Mouse (Mus musculus): ENCODE measurements around the gene Ankrd13b. TPM values are rescaled to one million over a fixed set of nuclear protein-coding genes. Genes with fewer than 3 reads are reported as not detected.

Ankrd13b gene
- polyA plus RNA-seq, 1 experiment from 2014 or later = 50.7 TPM

DNA sequence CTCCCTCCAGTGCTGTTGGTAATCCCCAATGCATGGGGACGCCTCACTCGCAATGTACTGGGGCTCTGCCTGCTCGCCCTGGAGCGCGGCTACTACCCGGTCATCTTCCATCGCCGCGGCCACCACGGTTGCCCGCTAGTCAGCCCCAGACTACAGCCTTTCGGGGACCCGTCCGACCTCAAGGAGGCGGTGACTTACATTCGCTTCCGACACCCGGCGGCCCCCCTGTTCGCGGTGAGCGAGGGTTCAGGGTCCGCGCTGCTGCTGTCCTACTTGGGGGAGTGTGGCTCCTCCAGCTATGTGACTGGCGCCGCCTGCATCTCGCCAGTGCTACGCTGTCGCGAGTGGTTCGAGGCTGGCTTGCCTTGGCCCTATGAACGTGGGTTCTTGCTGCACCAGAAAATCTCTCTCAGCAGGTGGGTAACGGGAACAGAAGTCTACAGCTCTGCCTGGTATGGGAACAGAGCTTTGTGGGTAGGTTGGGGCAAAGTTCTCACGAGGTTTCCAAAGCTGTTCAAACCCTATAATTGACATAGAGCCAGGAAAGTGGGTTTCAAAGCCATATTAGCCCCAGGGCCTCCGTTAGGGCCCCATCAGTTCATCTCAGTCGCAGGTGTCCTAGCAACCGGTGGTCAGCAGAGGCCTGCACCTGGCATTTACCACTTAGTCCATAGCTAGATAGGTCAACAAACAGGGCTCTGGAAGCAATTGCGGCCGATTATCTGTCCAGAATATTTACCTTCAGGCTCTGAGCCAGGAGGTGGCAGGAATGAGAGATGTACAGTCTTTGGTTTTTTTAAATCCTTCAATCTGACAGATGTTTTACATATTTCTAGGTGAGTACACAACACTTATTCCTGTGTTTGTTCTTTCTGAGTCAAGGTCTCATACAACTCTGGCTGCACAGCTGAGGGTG lies 26.4 kb upstream of the Ankrd13b start, which contains the start of gene Trp53i13:
TSS of gene Trp53i13 (minus strand) at position 344 of the 916 bp plus-strand sequence.
- peaks cover 15% of the 10 kb centered on the region; the same call in 1 of the 2 replicates for H3K27me3 ChIP-seq
- 8% methylated on average over 39 of the region's 39 CpGs for WGBS
- peak within 1 kb of the TSS; percentile 96 for H3K4me2 ChIP-seq
- peak within 1 kb of the TSS; percentile 39 for H3K9ac ChIP-seq
- H3K27ac ChIP-seq (replicated peaks) = no peak within 1 kb of the TSS
- H3K4me1 ChIP-seq (replicated peaks) = peaks cover 41% of the 10 kb centered on the region
- no peaks in the 10 kb centered on the region for H3K36me3 ChIP-seq
- no peak for ATAC-seq (ENCODE audit: low FRiP score, low read depth)
- no peaks in the 10 kb centered on the region for H3K9me3 ChIP-seq
- peak within 1 kb of the TSS; percentile 52 for H3K4me3 ChIP-seq

DNA sequence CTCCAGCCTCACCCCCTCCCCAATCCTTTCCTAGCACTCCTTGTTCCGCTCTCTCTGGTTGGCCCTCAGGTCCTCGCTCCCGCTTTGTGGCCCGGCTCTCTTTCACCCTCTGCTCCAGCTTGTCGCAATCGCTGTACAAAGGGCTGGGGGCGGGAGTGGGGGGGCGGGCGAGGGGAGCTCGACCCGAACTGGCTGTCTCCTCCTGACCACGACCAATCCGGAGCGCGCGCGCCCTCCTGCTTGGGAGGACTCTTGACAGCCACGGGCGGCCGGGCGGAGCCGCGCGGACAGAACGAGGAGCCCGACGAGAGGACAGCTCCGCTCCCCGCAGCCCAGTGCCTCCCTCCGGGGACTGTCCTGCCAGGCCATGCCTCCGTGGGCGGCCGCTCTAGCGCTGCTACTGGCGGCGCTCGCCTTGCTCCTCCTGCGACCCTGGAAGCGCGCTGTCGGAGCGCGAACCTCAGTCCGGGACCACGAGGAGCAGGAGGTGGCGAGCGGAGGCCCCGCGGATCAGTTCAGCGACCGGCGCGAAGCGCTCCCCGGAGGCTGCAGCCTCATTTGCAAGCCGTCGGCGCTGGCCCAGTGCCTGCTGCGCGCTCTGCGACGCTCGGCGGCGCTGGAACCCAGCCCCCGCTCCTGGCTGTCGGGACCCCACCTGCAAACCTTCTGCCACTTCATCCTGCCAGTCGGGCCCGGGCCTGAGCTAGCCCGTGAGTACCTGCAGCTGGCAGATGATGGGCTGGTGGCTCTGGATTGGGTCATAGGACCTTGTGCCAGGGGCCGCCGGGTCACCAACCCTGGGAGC lies 25.6 kb upstream of the Ankrd13b start, which contains the start of gene Abhd15:
TSS of gene Abhd15 (plus strand) at position 290 of the 805 bp plus-strand sequence.
- Histone ChIP-seq H3K4me3 (peak within 1 kb of the TSS; percentile 52), H3K27me3 (peaks cover 15% of the 10 kb centered on the region; the same call in 1 of the 2 replicates), H3K9ac (peak within 1 kb of the TSS; percentile 39), H3K36me3 (no peaks in the 10 kb centered on the region), H3K27ac (replicated peaks) (no peak within 1 kb of the TSS), H3K4me2 (peak within 1 kb of the TSS; percentile 96), H3K4me1 (replicated peaks) (peaks cover 37% of the 10 kb centered on the region), H3K9me3 (no peaks in the 10 kb centered on the region)
- 1% methylated on average over 62 of the region's 72 CpGs for WGBS
- peak; percentile 63 for ATAC-seq (ENCODE audit: low FRiP score, low read depth)

DNA sequence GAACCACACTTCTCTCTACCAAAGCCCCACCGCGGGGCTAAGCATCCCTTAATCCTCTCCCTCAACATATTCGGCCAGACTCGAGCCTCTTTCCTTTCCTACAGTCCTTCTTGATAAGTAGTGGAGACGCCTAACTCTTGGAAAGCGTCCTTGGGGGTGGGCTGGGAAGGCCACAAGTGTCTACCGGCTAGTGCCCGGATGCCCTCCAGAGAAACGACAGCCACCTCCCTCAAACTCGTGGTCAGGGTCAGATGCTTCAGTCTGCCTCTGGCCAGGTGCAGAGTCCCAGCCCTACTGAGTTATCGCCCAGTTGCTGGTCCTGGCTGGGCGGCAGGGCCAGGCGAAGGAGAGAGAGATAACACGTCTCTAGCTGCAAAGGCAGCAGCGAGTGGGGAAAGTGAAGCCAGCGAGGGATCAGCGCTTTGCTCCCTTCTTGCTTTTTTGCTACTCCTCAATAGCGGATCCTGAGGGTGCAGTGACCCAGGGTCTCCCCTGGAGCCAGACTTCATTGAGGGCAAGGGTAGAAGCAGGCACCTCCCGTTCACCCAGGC lies 24.9 kb upstream of the Ankrd13b start:
- peaks cover 15% of the 10 kb centered on the region; the same call in 1 of the 2 replicates for H3K27me3 ChIP-seq
- 9% methylated on average over 19 of the region's 19 CpGs for WGBS
- H3K4me2 ChIP-seq = peak overlapping the region; percentile 96
- no peaks in the 10 kb centered on the region for H3K36me3 ChIP-seq
- ATAC-seq (ENCODE audit: low FRiP score, low read depth) = no peak
- no peaks in the 10 kb centered on the region for H3K9me3 ChIP-seq
- 0 out of 2 replicates have a peak overlapping the region, but pooled peaks have one; percentile 39 for H3K9ac ChIP-seq
- no peak overlapping the region for H3K27ac ChIP-seq (replicated peaks)
- peaks cover 37% of the 10 kb centered on the region for H3K4me1 ChIP-seq (replicated peaks)
- H3K4me3 ChIP-seq = peak overlapping the region; percentile 52

DNA sequence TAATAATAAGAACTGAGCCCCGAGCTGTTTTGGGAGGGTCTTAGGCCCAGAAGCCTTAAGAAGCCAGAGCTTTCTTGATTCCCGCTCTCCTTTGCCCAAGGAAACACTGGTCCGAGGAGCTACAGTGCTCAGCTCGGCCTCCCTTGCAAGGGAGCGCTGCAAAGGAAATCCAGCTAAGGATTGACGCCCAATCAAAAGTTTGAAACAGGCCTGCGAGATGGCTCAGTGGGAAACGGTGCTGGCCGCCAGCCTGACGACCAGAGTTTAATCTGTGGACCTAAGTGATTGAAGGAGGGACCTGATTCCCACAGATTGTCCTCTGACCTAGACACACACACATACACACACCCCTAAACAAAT lies 24.3 kb upstream of the Ankrd13b start:
- Histone ChIP-seq H3K4me2 (peak overlapping the region; percentile 96), H3K9me3 (no peaks in the 10 kb centered on the region), H3K36me3 (no peaks in the 10 kb centered on the region), H3K4me3 (peak overlapping the region; percentile 76), H3K4me1 (replicated peaks) (peaks cover 37% of the 10 kb centered on the region), H3K27me3 (peaks cover 15% of the 10 kb centered on the region; the same call in 1 of the 2 replicates), H3K27ac (replicated peaks) (0 out of 2 replicates have a peak overlapping the region, but pooled peaks have one; percentile 17), H3K9ac (0 out of 2 replicates have a peak overlapping the region, but pooled peaks have one; percentile 17)
- no peak for ATAC-seq (ENCODE audit: low FRiP score, low read depth)
- WGBS = 8% methylated on average over 10 of the region's 10 CpGs

DNA sequence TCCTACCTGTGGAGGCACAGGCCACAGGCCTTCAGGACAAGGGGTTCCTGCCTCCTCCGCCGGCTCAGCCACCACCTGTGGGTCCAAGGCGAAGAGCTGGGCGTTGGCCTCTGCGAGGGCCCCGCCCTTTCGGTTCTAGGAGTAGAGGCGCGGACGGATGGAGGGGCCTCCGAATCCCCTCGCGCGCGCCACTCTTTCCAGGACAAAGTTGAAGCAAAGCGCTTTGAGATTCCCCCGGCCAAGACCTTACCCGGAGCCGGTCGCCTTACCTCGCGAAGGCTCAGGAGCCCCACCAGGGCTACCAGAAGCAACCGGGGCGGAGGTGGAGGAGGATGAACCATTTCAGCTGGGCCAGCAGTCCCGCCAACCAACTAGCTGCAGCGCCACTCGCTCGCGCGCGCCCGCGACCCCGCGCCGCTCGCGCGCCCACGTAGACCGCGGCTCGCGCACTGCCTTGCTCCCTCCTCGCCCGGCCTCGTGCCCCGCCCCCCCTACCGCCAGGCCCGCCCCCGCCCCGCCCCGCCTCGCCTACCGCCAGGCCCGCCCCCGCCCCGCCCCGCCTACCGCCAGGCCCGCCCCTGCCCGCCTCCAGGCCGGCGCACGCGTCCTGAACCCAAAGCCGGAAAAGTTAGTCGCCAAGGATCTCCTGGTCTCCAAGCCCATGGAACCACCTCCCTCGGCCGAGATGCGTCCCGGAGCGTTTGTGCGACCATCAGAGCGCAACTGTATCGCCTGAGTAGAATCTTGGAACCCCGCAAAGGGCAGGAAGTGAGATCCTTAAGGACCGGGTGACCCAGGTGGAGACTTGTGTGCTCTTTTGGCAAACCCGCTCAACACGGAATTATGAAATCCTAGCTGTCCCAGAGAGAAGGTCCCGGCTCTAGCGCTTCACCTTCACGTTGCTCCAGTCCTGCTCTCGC lies 23.7 kb upstream of the Ankrd13b start:
- Histone ChIP-seq H3K9ac (peak overlapping the region; percentile 53), H3K27me3 (peaks cover 15% of the 10 kb centered on the region; the same call in 1 of the 2 replicates), H3K27ac (replicated peaks) (0 out of 2 replicates have a peak overlapping the region, but pooled peaks have one; percentile 31), H3K36me3 (no peaks in the 10 kb centered on the region), H3K4me3 (peak overlapping the region; percentile 76), H3K4me1 (replicated peaks) (peaks cover 42% of the 10 kb centered on the region), H3K4me2 (peak overlapping the region; percentile 96), H3K9me3 (no peaks in the 10 kb centered on the region)
- peak; percentile 75 for ATAC-seq (ENCODE audit: low FRiP score, low read depth)
- WGBS = under 1% methylated on average over 70 of the region's 84 CpGs

DNA sequence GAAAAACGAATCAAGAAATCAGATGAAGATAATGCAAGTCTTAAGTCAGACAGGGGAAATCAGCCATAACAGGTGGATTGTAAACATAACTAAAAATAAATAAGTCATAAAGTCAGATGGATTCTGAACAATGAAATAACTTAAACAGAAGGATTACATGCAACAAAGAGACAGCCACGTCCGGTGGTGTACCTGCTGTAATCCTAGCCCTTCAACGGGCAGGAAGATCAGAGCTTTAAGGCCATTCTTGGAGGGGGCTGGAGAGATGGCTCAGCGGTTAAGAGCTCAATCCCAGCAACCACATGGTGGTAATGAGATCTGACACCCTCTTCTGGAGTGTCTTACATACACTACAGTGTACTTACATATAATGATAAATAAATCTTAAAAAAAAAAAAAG lies 21.9 kb upstream of the Ankrd13b start:
- H3K27ac ChIP-seq (replicated peaks) = no peak overlapping the region
- peaks cover 45% of the 10 kb centered on the region for H3K4me1 ChIP-seq (replicated peaks)
- ATAC-seq (ENCODE audit: low FRiP score, low read depth) = no peak
- H3K36me3 ChIP-seq = peaks cover 11% of the 10 kb centered on the region; the same call in 1 of the 2 replicates
- WGBS = 81% methylated on average over 5 of the region's 5 CpGs
- H3K9ac ChIP-seq = no peak overlapping the region
- H3K9me3 ChIP-seq = no peaks in the 10 kb centered on the region
- H3K4me2 ChIP-seq = no peak overlapping the region
- peaks cover 14% of the 10 kb centered on the region; the same call in 1 of the 2 replicates for H3K27me3 ChIP-seq
- H3K4me3 ChIP-seq = no peak overlapping the region

DNA sequence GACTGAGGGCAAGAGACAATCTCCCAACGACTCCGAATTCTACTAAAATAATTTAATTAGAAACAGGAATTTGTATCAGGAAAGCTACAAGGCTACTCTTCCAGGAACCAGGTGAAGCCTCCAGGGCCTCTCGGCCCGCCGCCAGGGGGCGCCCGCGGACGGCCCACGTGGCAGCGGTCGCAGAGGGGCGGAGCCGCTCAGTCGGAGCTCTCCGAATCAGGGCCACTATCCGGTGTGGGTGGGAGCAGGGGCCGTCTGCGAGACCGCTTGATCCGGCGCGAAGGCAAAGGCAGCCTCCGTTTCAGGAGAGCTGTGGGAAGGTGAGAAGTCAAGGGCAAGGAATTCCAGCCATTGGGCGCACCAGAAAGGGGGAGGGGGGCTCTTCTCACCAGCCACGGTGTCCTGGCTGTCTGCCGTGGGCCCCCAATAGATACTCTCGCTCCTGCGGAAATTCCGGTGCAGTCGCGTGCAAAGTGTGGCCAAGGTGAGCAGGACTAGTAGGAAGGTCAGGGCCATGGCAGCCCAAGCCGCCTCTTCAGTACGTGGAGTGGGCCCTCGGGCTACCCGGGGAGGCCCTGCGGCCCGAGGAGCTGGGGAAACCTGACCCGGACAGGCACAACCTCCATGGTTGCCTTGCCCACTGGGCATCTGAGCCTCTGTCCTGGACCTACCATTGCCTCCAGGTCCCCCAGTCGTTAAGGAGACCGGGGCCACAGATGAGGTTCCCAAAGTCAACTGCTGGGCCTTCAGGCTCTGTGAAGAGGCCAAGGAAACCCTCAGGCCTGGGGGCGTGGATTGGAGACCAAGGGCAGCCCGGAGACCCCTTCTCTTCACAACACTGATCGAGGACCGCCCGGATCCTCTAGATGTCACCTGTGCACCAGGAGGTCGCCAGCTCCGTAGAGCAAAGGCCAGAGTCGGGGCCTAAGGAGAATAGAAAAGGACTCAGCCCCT lies 18.9 kb upstream of the Ankrd13b start:
- H3K4me1 ChIP-seq (replicated peaks) = peaks cover 16% of the 10 kb centered on the region
- WGBS = 19% methylated on average over 49 of the region's 49 CpGs
- H3K27me3 ChIP-seq = no peaks in the 10 kb centered on the region
- H3K9me3 ChIP-seq = no peaks in the 10 kb centered on the region
- H3K9ac ChIP-seq = peak overlapping the region; percentile 30
- peak; percentile 46 for ATAC-seq (ENCODE audit: low FRiP score, low read depth)
- H3K4me2 ChIP-seq = peak overlapping the region; percentile 65
- H3K36me3 ChIP-seq = peaks cover 40% of the 10 kb centered on the region
- H3K27ac ChIP-seq (replicated peaks) = no peak overlapping the region
- peak overlapping the region; percentile 31 for H3K4me3 ChIP-seq

DNA sequence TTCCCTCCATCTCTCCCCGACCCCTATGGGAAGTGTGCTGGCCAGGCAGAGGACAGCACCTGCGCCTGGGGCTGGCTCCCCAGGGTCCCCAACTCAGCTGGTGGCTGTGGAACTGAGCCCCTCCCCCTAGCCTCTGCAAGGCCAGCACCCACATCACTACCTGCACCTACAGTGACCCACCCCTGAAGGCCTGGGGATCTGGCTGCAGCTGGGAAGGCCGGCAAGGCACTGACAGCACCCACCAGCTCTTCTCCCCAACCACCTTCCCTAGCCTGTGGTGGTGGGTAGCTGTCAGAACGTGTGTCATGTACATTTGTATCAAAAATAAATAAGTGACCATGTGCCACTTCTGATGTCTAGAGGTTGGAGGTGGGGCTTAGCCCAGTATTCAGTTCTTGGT lies 17.9 kb upstream of the Ankrd13b start:
- Histone ChIP-seq H3K9ac (no peak overlapping the region), H3K4me3 (no peak overlapping the region), H3K36me3 (peaks cover 47% of the 10 kb centered on the region), H3K9me3 (no peaks in the 10 kb centered on the region), H3K4me2 (no peak overlapping the region), H3K27ac (replicated peaks) (no peak overlapping the region), H3K27me3 (no peaks in the 10 kb centered on the region), H3K4me1 (replicated peaks) (peaks cover 11% of the 10 kb centered on the region)
- 79% methylated on average over 4 of the region's 4 CpGs for WGBS
- ATAC-seq (ENCODE audit: low FRiP score, low read depth) = peak; percentile 32; the same call in 1 of the 2 replicates

DNA sequence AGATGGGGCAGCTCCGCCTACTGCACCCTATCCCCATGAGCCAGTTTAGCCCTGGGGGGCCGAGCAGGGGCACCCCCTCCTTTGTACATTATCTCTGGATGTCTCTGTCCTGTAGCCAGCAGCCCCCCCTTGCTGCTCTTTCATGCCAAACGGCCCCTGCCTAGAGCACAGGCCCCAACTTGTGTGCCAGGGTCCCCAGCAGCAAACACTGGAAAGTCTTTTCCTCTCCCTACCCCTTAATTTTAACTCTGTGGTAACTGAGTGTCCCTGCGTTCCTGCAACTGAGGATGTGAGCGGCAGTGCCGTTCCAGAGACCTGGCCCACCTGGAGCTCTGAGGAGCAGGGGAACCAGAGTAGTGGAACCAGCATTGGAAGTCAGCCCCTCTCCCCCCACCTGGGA lies 17.5 kb upstream of the Ankrd13b start:
- H3K4me1 ChIP-seq (replicated peaks) = peaks cover 7% of the 10 kb centered on the region
- H3K9ac ChIP-seq = no peak overlapping the region
- H3K27ac ChIP-seq (replicated peaks) = no peak overlapping the region
- H3K4me3 ChIP-seq = no peak overlapping the region
- 0 out of 2 replicates have a peak, but pooled peaks have one; percentile 7 for ATAC-seq (ENCODE audit: low FRiP score, low read depth)
- H3K4me2 ChIP-seq = no peak overlapping the region
- WGBS = 85% methylated on average over 6 of the region's 6 CpGs
- H3K9me3 ChIP-seq = no peaks in the 10 kb centered on the region
- no peaks in the 10 kb centered on the region for H3K27me3 ChIP-seq
- H3K36me3 ChIP-seq = peaks cover 49% of the 10 kb centered on the region

DNA sequence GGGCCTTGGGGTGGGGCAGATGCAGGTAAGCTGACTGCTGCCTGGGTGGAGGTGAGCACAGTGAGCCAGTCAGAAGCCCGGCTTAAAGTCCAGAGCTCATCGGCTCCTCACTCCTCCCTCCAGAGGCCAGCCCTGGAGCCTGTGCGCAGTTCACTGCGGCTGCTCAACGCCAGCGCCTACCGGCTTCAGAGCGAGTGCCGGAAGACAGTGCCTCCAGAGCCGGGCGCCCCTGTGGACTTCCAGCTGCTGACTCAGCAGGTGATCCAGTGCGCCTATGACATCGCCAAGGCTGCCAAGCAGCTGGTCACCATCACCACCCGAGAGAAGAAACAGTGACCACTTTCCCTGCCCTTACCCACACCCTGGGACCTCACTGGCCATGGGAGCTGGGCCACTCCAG lies 16.8 kb upstream of the Ankrd13b start:
- WGBS = 82% methylated on average over 14 of the region's 14 CpGs
- peaks cover 9% of the 10 kb centered on the region for H3K4me1 ChIP-seq (replicated peaks)

More for the DNA sequence above, 16.8 kb upstream of the Ankrd13b start:
- H3K9me3 ChIP-seq = no peaks in the 10 kb centered on the region
- no peak overlapping the region for H3K9ac ChIP-seq
- no peaks in the 10 kb centered on the region for H3K27me3 ChIP-seq
- H3K27ac ChIP-seq (replicated peaks) = no peak overlapping the region
- peaks cover 53% of the 10 kb centered on the region for H3K36me3 ChIP-seq
- no peak for ATAC-seq (ENCODE audit: low FRiP score, low read depth)
- no peak overlapping the region for H3K4me3 ChIP-seq
- no peak overlapping the region for H3K4me2 ChIP-seq

Measured in hindbrain, embryonic 15.5 days (tissue).